Mouse (Mus musculus): Measurements from ENCODE around the gene Lrrc43.

DNA sequence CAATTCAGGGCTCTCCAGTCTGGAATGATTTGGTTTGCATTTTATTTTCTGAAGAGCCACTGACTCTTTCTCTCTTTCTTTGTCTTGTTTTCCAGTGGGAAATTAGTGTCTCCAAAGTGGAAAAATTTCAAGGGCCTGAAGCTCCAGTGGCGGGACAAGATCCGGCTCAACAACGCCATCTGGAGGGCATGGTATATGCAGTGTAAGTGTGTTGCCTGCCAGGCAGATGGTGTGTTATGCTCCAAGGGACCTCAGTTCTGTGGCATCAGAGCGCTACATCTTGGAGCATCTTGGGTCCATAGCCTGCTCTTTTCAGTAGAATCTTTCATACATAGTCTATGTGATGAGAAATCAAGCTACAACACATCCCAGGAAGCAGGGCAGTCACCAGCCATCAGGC lies 49.2 kb upstream of the Lrrc43 start:
- TF ChIP-seq POLR2A (IDR thresholded peaks at IDR 0.05; ENCODE audit: control insufficient read depth, extremely low read depth, insufficient read depth, low read length, poor library complexity) = no peak
- no peak for TF ChIP-seq CTCF (IDR thresholded peaks at IDR 0.05; ENCODE audit: borderline replicate concordance, control insufficient read depth, extremely low read depth, insufficient read depth, low read length, poor library complexity)

Measured in thymus, adult 2 months (tissue).